Mouse (Mus musculus) mesoderm, embryonic 11.5 days (tissue): ENCODE data around the gene Rpl3.
A peak's percentile ranks its signal among the peaks of the same experiment; 100 is the strongest.

Experiments
- DNase-seq: peaks from one replicate; pipeline ENCODE4 v3.0.0-alpha.2; 2012; ENCODE audit warnings: low read depth, low spot score

Rpl3 gene

GRCm38 (mm10) chr15:80088637-80089036 lies 3.0 kb downstream of the Rpl3 start:
- DNase-seq = peak; percentile 96

GRCm38 (mm10) chr15:80087406-80088012 lies 4.2 kb downstream of the Rpl3 start:
- no peak for DNase-seq

GRCm38 (mm10) chr15:80083740-80084139 lies 7.9 kb downstream of the Rpl3 start:
- no peak for DNase-seq

- DNase-seq = peak; percentile 100
These were observed 8.4 kb downstream of the Rpl3 start for GRCm38 (mm10) chr15:80083276-80083731.

- no peak for DNase-seq
These were observed 8.9 kb downstream of the Rpl3 start for GRCm38 (mm10) chr15:80082661-80083275.

GRCm38 (mm10) chr15:80081801-80082546 lies 9.7 kb downstream of the Rpl3 start:
- no peak for DNase-seq

GRCm38 (mm10) chr15:80080711-80081615 lies 10.7 kb downstream of the Rpl3 start:
- peak; percentile 52 for DNase-seq

GRCm38 (mm10) chr15:80079954-80080353 lies 11.7 kb downstream of the Rpl3 start:
- no peak for DNase-seq

GRCm38 (mm10) chr15:80079129-80079668 lies 12.5 kb downstream of the Rpl3 start:
- DNase-seq = no peak

GRCm38 (mm10) chr15:80078058-80078814 lies 13.4 kb downstream of the Rpl3 start:
- no peak for DNase-seq

GRCm38 (mm10) chr15:80076338-80077136 lies 15.1 kb downstream of the Rpl3 start:
- DNase-seq = peak; percentile 81

- DNase-seq = peak; percentile 38
These were observed 15.8 kb downstream of the Rpl3 start for GRCm38 (mm10) chr15:80075733-80076337.

- DNase-seq = no peak
These were observed 16.3 kb downstream of the Rpl3 start for GRCm38 (mm10) chr15:80075374-80075694.

GRCm38 (mm10) chr15:80074663-80075373 lies 16.9 kb downstream of the Rpl3 start:
- no peak for DNase-seq

- no peak for DNase-seq
These were observed 18.4 kb downstream of the Rpl3 start for GRCm38 (mm10) chr15:80073256-80073621.

- DNase-seq = no peak
These were observed 19.0 kb downstream of the Rpl3 start for GRCm38 (mm10) chr15:80072579-80073255.

- DNase-seq = no peak
These were observed 19.7 kb downstream of the Rpl3 start for GRCm38 (mm10) chr15:80071951-80072437.

GRCm38 (mm10) chr15:80070095-80070644 lies 21.5 kb downstream of the Rpl3 start:
- no peak for DNase-seq
